Mouse (Mus musculus) heart, embryonic 11.5 days (tissue): ENCODE results near the gene Olfr1380. TPM values are rescaled to one million over a fixed set of nuclear protein-coding genes. Genes with fewer than 3 reads are reported as not detected.
A peak's percentile ranks its signal among the peaks of the same experiment; 100 is the strongest.

ENCODE experiments used
- ATAC-seq: fragments of 200-750 bp; cut with Nextera tagmentation; replicated peaks from 2 replicates; pipeline ENCODE4 v1.8.0; 2017; ENCODE audit warnings: moderate library complexity; ENCODE audit not compliant: insufficient number of reproducible peaks, low FRiP score, low TSS enrichment
- H3K27ac ChIP-seq: fragments of 300-500 bp; sonication (generic); 2 replicates; pipeline ENCODE4 v1.5.1; 2014; ENCODE audit warnings: mild to moderate bottlenecking, low read depth, low read length
- H3K27me3 ChIP-seq: fragments of 300-500 bp; sonication (generic); 2 replicates; pipeline ENCODE4 v1.6.1; 2014; ENCODE audit warnings: mild to moderate bottlenecking, low read length, mixed read lengths; ENCODE audit not compliant: control insufficient read depth, insufficient read depth
- H3K36me3 ChIP-seq: fragments of 300-500 bp; sonication (generic); 2 replicates; pipeline ENCODE4 v1.6.1; 2014; ENCODE audit warnings: mild to moderate bottlenecking, low read length, moderate library complexity, mixed read lengths; ENCODE audit not compliant: control insufficient read depth, insufficient read depth
- H3K4me1 ChIP-seq: fragments of 300-500 bp; sonication (generic); 2 replicates; pipeline ENCODE4 v1.6.1; 2014; ENCODE audit warnings: low read length; ENCODE audit not compliant: control insufficient read depth, insufficient read depth
- H3K4me2 ChIP-seq: fragments of 300-500 bp; sonication (generic); 2 replicates; pipeline ENCODE4 v1.6.1; 2014; ENCODE audit warnings: mild to moderate bottlenecking, moderate library complexity
- H3K4me3 ChIP-seq: fragments of 300-500 bp; sonication (generic); 2 replicates; pipeline ENCODE4 v1.5.1; 2014; ENCODE audit warnings: low read depth, low read length
- H3K9ac ChIP-seq: fragments of 300-500 bp; sonication (generic); 2 replicates; pipeline ENCODE4 v1.6.1; 2014; ENCODE audit warnings: mild to moderate bottlenecking, low read depth, low read length, moderate library complexity
- H3K9me3 ChIP-seq: fragments of 300-500 bp; sonication (generic); replicated peaks from 2 replicates; pipeline ENCODE4 v1.6.1; 2016; ENCODE audit warnings: low read length; ENCODE audit not compliant: control insufficient read depth
- WGBS: fragments of 180-500 bp; shearing (Covaris S2); extraction: QIAGEN DNeasy Blood & Tissue Kit; methylation state at CpG from one replicate; pipeline ENCODE4 v1.1.7; 2014; ENCODE audit not compliant: insufficient replicate concordance; 5-methylcytosine and 5-hydroxymethylcytosine counted together
- polyA plus RNA-seq: library from polyadenylated mRNA; unstranded; fragments of >200 nt; fragmentation: Nextera tagmentation; extraction: Ambion mirVana; gene quantifications from 2 replicates; pipeline ENCODE4 v1.2.1, GENCODE M21; 2014

Olfr1380 gene
- polyA plus RNA-seq, 1 experiment from 2014 or later, result not detected

- no peaks in the 10 kb centered on the region for H3K9me3 ChIP-seq
- H3K27ac ChIP-seq, result no peak overlapping the region
- peak; percentile 37 for ATAC-seq
- H3K4me3 ChIP-seq, result no peak overlapping the region
- 6% methylated on average over 10 of the region's 10 CpGs for WGBS
- H3K27me3 ChIP-seq, result peaks cover 14% of the 10 kb centered on the region
- no peaks in the 10 kb centered on the region for H3K4me1 ChIP-seq
- peak overlapping the region; percentile 35 for H3K4me2 ChIP-seq
- no peaks in the 10 kb centered on the region for H3K36me3 ChIP-seq
- no peak overlapping the region for H3K9ac ChIP-seq
Observed at GRCm38 (mm10) chr11:49613349-49613748, 56.7 kb downstream of the Olfr1380 start.

Other genes starting within 250 kb of the Olfr1380 start
- gene Olfr1391, start 234.1 kb upstream of the Olfr1380 start, polyA plus RNA-seq, result not detected in 2 replicates
- not detected in 2 replicates for gene Olfr1390, start 221.7 kb upstream of the Olfr1380 start, polyA plus RNA-seq
- not detected in 2 replicates for gene Olfr1389, start 133.8 kb upstream of the Olfr1380 start, polyA plus RNA-seq
- gene Olfr1388, start 120.3 kb upstream of the Olfr1380 start, polyA plus RNA-seq, result 0.07 TPM in 1 of 2 replicates, not detected in the other
- not detected in 2 replicates for gene Olfr1387, start 101.5 kb upstream of the Olfr1380 start, polyA plus RNA-seq
- gene Olfr1386, start 91.8 kb upstream of the Olfr1380 start, polyA plus RNA-seq, result not detected in 2 replicates
- not detected in 2 replicates for gene Olfr1385, start 67.8 kb upstream of the Olfr1380 start, polyA plus RNA-seq
- gene Olfr1384, start 50.2 kb upstream of the Olfr1380 start, polyA plus RNA-seq, result not detected in 2 replicates
- not detected in 2 replicates for gene Olfr1383, start 37.2 kb upstream of the Olfr1380 start, polyA plus RNA-seq
- gene Olfr1382, start 28.6 kb upstream of the Olfr1380 start, polyA plus RNA-seq, result not detected in 2 replicates
- not detected in 2 replicates for gene Olfr1381, start 13.4 kb upstream of the Olfr1380 start, polyA plus RNA-seq
- gene Flt4, start 52.4 kb downstream of the Olfr1380 start, polyA plus RNA-seq, result 6.3 and 7.6 TPM in 2 replicates
- 0.86 and 1.1 TPM in 2 replicates for gene Scgb3a1, start 106.7 kb downstream of the Olfr1380 start, polyA plus RNA-seq
- gene Cnot6, start 155.8 kb downstream of the Olfr1380 start, polyA plus RNA-seq, result 35.5 and 38.7 TPM in 2 replicates
- gene Gfpt2, start 237.3 kb downstream of the Olfr1380 start, polyA plus RNA-seq, result 13.9 and 18.4 TPM in 2 replicates